Mouse (Mus musculus) lung, postnatal 25 days (tissue): ENCODE results near the gene Igfbp2.

Experiments used
- DNase-seq: peaks from one replicate; pipeline ENCODE4 v3.0.0; 2022; ENCODE audit warnings: low spot score

The Igfbp2 gene

DNA sequence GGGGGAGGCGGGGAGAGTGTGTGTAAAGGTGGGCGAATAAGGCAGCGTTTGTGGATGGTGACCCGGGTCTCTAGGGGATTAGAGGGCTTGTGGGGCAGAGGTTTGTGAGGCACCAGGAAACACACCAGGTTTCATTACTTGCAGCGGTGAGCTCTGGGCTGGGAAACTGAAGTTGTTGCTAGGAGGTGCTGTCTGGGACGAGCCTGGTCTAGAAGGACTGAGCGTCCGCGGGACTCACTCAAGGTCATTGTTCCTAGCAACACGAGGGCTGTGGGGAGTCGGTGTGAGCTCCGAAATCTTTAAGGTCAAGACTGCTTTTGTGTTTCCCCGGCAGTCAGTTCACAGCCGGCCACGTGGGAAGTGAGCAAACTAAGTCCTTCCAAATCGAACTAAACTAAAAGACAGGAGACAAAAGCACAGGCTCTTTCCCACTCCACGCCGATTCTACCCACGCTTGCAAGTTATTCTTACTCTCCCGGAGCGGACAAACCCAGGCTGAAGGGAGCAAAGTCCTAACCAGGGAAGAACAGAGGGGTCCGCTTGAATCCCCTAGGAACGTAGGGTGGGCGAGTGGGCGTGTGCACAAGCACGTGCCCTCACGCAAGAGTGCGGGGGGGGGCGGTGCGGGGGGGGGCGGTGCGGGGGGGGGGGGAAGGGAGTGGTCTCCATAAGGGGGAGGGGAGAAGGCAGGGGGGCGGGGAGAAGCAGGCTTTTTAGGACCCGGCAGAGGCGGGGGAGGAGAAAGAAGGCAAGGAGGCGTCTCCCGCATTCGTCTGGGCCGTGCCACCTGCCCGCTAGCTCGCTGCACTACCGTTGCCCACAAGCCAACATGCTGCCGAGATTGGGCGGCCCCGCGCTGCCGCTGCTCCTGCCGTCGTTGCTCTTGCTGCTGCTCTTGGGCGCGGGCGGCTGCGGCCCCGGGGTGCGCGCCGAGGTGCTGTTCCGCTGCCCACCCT, at the start of gene Igfbp2:
Igfbp2 (plus strand) TSS at position 753 of the 956 bp plus-strand sequence.
- DNase-seq = no peak

DNA sequence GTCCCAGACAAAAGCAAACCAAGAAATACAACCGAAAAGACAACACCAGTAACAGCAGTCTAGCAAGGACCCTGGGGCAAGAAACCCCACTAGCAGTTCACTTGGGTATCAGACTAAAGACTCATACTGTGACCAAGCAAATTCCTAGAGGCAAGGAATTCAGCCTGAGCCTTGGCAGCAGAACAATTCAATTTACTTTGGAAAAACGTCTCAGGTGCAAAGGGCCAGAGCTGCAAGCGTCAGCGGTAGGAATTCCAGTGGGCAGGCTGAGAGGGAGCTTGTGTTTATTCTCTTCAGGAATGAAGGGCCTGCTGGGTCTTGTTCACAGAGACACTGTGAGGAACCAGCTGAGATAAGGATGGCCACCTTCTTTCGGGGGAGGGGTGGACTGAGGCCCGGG, 45.5 kb upstream of the Igfbp2 start:
- DNase-seq = peak; percentile 31

DNA sequence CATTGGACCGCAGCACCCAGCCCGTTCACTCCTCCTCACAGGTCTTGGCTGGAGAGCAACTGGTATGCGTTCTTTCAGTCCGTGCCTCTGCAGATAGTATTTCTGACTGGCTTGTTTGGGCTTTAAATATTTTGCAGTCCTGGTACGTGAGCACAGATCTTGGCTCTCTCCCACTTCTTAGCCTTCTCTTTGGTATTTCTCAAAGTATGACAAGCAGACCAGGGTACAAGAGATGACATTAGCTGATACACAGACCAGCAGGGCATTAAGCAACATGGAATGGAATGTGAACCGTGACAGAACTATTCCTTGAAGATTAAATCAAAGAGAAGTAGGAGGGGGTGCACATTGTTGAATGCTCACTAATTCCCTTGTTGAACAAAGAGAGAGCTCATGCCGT, 43.6 kb upstream of the Igfbp2 start:
- DNase-seq = peak; percentile 49

DNA sequence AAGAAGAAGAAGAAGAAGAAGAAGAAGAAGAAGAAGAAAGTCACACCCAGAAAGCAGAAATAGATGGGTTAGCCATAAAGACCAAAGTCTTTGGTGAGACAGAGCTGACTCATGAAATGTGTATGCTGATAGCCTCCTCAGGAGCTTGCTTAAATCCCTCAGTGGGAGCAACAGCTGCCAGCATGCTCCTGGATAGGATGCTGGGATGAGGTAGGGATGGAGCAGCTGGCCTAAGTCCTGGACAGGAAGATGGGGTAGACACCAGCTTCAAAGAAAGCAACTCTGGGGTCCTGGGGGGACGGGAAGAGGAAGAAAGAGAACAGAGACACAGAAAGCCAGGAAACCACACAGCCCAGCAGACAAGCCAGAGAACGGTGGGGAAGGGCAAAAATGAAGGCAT, 41.0 kb upstream of the Igfbp2 start:
- DNase-seq = no peak

DNA sequence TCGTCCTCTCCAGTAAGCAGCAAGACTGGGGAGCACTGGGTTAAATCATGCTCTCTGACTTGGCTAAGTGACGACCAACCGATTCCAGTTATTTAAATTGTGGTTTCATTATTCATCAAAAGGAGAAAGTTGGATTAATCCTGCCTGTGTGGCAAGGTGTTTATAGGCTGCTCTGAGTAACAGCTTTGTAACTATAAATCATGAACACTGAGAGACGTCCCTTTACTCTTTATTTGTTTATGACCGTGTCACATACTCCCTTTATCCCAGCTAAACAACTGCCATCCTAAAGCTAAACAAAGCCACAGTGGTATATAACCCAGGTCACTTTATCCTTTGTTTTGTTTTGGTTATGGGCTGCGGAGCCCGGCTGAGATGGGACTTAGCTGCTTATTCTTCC, 40.3 kb upstream of the Igfbp2 start:
- no peak for DNase-seq

DNA sequence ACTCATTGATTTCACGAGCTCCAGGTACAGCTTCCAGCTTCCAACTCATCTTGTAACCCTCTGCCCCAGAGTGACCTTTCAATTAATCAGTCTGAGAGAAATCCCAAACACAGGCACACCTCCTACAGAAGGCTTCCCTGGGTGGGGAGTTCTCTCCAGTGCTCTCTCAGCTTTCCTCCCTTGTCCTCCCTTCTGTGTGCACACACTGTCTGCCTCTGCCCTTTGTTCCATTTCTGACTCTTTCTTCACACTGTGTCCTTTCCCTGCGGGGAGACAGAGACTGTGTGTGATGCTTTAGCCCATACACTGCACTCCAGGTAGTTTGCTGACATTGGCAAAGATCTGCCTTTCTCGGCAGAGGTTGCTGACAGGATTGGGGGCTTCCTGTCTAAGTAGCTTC, 33.6 kb upstream of the Igfbp2 start:
- DNase-seq = no peak

DNA sequence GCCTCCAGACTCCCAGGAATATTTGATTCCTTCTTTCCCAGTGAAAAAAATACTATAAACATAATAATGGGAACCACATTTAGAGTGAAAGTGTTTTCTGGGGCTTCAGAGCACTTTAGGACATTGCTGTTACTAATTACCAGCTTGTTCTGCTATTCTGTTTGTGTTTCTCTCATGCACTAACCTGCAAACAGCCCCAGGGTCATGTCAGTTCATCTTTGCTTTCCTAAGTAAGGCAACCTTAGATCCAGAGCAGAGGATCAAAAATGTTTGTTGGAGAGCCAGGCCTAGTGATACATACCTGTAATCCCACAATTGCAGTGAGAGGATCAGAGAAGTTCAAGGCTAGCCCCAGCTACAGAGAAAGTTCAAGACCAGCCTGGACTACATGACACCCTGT, 32.6 kb upstream of the Igfbp2 start:
- DNase-seq = no peak

DNA sequence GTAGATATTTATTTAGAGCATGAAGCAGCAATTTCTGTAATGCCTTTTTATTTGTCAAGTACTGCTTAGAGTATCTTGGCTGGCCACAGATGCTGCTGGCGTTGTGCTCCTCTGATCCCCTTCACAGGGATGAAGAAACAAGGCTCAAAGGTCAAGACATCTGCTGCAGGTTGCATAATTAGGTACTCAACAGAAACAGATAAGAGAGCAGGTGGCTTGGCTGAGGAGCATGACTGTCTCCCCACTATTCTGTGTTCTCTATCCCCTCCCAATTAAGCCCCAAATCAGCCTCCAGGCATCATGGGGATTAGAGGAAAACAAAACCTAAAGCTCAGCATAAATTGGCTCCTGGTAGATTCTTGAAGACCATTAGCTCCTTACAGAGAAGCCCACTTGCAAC, 32.0 kb upstream of the Igfbp2 start:
- no peak for DNase-seq

DNA sequence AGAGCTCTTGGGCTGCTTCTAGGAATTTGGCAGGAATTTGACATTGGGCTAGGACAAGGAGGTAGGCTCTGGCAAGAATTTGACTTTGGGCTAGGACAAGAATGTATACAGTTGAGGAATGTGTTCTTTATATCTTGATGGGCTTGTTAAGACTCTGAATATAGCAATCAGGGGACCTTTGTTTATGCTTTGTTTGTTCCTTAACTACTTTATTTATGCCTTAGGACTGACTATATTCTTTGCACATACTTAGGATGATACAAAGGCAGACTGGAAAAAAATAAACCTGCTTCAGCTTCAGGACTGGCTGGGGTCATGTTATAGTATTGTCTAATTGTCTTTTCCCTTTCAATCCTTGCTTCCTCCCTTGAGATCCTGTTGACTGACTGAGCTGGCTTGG, 31.1 kb upstream of the Igfbp2 start:
- no peak for DNase-seq

DNA sequence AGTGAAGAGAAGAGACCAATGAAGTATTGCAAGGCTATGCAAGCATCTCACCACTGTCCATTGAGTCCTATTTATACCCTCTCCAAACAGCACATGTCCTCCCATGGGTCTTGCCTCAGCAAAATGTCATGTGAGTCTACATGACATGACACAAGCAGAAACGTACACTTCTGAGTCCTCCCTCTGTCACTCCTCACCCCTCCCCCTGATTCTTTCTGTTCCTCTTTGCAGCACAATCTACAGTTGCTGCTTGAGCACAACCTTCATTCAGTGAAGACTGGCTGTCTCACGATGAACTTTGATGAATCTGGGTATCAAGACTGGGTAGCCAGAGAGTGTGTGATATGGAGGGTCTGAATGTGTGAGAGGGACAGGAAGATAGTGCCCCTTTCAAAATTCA, 28.2 kb upstream of the Igfbp2 start:
- DNase-seq = no peak

DNA sequence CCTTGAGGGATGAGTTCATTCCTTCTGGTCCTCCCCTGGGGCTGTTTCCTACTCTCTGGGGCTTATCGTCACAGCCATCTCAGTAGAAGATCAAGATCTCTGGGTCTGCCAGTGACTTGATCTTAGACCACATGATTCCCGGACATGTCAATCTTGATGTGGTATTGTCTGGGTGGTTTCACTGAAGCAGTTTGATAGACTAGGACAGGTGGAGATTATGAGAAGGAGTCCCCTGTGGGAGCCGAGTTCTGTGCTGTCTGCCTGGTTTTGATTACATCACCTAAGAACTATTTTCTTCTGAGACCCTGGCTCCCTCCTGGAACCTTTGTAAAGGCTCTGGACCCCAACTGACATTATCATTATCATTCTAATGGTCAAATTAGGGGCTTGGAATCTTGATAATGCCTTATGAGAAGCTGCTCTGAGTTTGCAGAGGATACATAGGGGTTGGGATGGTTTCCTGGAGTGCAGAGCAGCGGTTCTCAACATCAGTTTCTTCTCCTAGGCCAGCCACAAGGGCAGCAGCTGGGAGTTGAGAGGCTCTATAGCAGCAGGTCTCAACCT, 27.1 kb upstream of the Igfbp2 start:
- no peak for DNase-seq

DNA sequence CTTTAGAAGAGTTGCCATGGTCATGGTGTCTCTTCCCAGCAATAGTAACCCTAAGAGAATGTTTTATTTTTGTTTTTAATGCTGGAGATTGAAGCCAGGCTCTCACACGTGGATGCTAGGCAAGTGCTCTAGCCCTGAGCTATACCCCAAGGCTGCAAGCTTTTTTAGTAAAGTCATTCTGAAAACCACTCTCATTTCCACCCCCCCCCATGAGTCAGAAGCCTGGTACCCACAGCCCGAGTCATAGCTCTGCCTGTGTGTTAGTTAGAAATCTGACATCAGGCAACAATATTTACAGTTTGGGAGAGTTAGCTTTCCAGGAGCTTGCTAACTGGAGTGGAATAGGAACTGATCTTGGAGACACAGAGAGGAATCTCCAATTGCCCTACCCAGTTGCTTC, 25.9 kb upstream of the Igfbp2 start:
- DNase-seq = no peak

DNA sequence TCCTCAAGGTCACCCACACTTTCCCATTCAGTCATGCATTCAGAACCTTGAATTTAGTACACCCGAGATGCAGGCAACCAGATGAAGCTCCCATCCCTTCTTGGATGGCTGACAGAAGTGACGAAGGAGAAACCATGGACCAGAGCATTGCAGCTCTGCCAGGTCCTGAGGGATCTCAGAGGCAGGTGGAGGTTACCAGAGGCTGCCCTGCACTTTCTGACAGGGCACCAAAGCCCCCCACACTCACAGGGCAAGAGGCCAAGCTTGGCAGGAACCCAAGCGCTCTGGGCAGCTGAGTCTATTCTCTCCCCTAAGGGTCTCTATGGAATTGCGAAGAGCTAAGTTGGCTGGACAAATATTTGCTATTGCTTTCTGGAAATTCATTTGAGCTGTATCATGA, 20.3 kb upstream of the Igfbp2 start:
- DNase-seq = no peak

DNA sequence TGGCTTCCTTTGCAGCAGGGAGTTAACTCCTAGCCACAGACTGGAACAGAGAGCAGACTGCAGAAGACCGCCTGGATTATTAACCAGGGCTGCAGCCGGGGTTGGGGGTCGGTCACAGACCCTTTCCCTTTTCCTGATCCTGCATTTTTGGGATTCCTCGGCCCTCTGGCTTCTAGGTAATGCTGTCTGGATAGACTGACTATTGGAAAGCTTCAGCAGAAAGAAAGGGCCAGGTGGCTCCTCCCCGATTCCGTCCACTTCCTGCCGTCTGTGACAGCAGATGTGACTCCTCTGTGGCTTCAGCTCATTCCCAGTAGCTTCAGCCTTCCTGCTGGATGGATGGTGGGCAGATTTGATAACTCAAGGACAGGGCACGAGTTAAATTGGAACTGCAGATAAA, 19.3 kb upstream of the Igfbp2 start:
- DNase-seq = no peak

DNA sequence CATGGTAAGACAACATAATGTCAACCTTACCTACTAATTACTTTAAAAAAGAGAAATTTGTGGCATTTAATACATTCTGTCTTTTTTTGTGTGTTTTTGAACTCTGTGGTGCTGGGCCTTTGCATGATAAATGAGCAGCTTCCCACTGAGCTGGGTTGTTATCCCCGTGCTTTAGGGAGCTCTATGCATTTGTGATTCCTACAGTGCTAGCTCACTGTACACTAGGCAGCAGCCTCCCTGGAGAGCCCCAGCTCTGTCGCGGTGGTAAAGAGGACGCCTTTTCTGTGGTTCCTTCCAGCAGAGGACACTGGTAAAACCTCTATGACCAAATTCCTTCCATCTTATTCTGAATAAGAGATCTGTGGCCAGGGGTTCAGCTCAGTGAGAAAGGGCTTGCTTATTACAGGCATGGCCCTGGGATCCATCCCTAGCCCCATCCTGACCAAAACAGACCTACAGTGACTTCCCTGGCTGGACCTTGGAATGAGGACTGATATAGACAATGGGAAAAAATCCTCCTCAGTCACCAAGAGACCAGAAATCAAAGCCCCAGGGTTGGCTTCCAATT, 18.7 kb upstream of the Igfbp2 start:
- no peak for DNase-seq

DNA sequence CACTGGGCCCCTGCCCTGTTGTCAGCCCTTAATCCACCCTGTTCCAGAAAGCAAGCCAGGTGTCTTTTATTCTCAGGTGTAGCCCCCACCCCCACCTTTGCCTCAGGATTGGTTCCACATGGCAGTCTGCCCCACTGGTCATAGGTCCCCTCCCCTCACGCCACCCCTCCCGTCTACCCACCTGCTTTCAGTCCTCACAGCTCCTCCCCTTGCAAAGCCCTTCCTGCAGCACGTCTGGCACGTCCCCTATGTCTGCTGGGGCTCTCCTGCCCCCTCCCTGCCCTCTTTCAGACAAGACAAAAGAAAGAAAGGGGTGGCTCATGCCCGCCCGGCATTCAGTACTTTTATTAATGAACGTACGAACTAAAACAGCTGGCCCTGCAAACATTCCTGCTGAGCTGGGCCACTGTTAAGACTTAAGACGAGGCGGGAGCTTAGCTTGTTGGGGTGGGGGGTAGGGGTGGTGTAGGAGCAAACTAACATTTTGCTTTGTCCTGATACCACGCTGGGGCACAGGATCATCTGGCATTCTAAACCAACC, 18.2 kb upstream of the Igfbp2 start:
- DNase-seq = no peak

DNA sequence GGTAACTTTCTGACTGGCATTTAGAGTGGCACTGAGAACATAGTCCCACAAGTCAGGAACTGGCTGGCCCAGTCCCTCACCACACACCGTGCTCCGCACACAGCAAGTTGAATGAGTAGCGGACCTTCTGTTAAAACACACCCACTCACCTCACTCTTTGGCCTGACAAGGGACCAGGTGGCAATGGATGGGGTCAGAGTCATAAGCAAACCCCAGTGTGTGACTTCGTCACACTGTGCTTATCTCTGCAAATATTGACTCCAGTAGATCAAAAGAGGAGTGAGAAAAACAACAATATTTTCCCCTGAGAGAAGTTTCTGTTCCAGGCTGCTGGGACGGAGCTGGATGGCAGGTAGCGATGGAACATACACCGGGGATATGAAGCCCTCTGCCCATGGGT, 15.0 kb upstream of the Igfbp2 start:
- DNase-seq = no peak

DNA sequence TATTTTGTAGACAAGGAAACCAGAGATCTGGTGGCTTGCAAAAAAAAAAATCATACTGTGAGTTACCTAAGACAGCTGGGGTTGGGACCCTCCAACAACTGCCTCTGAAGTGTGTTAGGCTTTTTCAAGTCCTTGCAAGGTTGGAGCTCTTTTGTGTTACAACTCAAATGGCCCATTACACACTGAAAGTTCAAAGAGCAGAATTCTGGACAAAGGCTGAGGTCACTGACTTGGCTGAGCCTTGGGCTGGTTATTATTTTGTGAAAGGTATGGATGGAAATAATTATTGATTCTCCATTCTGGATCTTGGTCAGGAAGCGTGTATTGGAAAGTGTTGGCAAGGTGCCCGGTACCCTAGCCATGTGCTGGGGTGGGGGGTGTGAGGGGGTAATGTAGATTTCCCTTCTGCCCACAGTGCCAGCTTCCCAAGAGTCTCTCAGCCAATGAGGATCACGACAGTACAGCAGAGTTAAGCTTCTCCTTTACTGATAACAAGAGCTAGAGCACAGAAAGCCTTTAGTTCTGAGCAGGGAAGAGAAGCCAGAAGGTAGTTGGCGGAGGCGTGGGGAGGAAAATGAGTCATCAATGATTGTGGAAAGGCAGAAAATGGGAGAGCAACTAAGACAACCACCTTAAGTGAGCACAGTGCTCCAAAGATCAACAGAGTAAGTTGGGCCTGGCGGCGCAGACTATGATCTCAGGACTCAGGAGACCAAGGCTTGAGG, 14.2 kb upstream of the Igfbp2 start:
- DNase-seq = no peak

DNA sequence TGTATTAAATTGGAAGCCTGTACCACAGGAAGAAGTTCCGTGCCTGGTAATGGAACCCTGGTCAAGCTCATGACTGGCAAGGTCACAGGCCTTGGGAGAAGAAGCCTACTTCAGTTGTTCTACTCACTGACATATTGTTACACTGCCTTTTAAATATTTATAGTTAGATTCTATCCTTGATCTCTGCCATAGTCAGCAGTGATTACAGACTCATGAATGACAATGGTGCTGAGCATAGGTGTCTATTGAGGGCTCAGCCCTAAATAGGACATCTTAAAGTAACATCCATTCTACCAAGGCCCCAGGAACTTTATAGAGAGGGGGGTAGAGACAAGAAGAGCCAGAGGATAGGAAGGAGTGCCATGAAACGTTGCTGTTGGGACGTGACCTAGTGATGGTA, 13.2 kb upstream of the Igfbp2 start:
- no peak for DNase-seq

DNA sequence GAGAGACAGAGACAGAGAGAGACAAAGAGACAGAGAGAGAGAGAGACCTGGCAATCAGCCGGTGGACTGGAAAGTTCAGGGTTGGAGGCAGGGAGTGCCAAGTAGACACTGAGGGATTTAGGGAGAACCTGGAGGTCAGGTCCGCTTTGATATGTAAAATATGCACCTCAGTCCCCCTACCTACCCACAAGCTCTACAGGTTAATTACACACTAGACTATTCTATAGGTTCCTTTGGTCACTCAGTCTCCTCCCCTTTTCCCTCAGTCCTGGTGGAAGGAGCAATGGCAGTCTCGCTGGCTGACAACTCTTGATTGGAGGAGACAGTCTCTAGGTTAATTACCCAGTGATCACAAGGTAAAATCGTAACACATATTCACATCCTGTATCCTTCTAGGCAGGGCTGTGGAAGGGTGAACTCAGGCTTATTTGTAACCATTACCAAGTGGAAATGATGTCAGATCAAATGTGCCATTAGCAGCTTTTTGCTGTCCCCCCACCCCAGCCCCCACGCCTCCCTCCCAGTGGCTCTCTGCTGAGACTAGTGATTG, 11.1 kb upstream of the Igfbp2 start:
- DNase-seq = no peak

DNA sequence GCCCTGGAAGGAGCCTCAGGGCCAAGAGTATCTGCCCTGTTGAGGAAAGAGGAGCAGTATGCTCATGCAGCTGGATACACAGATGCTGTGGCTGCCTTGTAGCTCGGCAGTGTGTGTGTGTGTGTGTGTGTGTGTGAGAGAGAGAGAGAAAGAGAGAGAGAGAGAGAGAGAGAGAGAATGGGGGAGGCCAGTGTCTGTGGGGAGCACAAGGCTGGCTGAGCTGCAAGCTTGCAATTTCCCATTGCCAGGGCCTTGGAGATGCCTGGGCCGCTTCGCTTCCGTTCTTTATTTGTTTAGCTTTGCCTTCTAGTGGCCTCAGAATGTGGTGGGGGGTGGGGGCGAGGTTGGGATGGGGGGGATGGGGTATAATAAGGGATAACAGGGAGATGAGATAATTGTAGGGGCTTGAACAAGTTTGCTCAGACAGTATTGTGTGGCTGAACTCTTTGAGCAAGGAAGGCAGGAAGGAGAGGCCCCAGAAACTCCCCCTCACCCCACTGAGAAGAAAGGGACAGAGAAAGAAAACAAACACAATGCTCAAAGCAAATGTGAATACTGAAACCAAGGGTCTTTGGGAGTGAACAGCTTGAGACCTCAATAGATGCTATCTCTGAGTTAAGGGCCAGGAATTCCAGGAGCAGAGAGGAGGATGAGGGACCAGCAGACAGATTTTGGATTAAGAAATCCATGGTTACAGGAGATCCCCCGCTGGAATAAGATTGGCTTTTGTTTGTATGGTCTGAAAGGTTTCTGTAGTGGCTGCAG, 10.5 kb upstream of the Igfbp2 start:
- DNase-seq = no peak
